24 mouse cellular contexts compared by ENCODE assay signal in the genomic region with DNA sequence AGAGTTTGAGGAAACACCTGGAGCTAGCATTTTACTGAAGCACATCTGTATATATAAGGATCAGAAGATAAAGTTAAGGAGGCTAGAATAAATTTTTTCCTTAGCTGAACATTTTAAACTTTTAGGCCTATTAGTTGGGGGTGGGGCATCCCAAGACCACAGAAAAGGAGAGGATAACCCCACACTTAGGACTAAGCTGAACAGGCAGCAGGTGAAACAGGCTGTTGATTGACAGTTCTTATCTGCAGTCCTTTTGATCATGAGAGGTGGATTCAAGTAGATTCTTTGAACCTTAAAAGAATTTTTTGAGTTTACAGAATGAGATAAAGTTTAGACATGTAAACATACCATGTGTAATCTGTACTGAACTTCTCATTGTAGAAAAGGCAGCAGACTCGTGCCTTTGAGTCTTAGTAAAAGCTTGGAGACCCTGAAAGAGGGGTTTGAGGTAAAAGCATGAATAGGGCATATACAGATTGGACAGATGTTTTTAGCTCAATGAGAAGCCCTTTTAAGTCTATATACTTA. TPM values are rescaled to one million over a fixed set of nuclear protein-coding genes. Genes with fewer than 3 reads are reported as not detected.
"Had no signal": no experiment of that assay in that cellular context is flagged by ENCODE, and none has a peak within 500 bp of the region (broad histone marks: within the 10 kb centered on the region; RNA-seq: fewer than 3 reads in every experiment).

No protein-coding gene starts in this region.

- H3K4me1 ChIP-seq: megakaryocyte, embryonic 14.5 days had no signal

- H3K4me2 ChIP-seq: liver, embryonic 13.5 days; neural tube, embryonic 12.5 days; neural tube, embryonic 15.5 days had no signal

- H3K9me3 ChIP-seq: liver, embryonic 13.5 days; megakaryocyte, embryonic 14.5 days; neural tube, embryonic 12.5 days; neural tube, embryonic 15.5 days had no signal

- H3K36me3 ChIP-seq: liver, embryonic 13.5 days; midbrain, embryonic 10.5 days; neural tube, embryonic 12.5 days; neural tube, embryonic 15.5 days had no signal

- H3K4me3 ChIP-seq: layer of hippocampus, adult 2 months; liver, embryonic 13.5 days; megakaryocyte, embryonic 14.5 days; midbrain, embryonic 10.5 days; neural tube, embryonic 12.5 days; neural tube, embryonic 15.5 days had no signal

- H3K9ac ChIP-seq: liver, embryonic 13.5 days; neural tube, embryonic 12.5 days; neural tube, embryonic 15.5 days had no signal

- H3K27ac ChIP-seq: kidney, postnatal 0 days; layer of hippocampus, adult 2 months; liver, embryonic 13.5 days; midbrain, embryonic 10.5 days; neural tube, embryonic 12.5 days; neural tube, embryonic 15.5 days; stomach, postnatal 0 days had no signal

- ATAC-seq: inflammation-experienced regulatory T-cells, adult 6 months; intestine, embryonic 16.5 days had no signal

- DNase-seq: kidney, adult 18-20 months; kidney, postnatal 25 days; layer of hippocampus, adult 9-11 months; liver, embryonic 13.5 days; midbrain, embryonic 14.5 days; right cerebral cortex, adult 18-20 months; right cerebral cortex, postnatal 14 days; right cerebral cortex, postnatal 4 days had no signal

RNA-seq across cellular contexts. Expression of a gene that starts 2.0 kb away (rescaled TPM):
- polyA plus RNA-seq: kidney, embryonic 14.5 days; kidney, postnatal 0 days; limb, embryonic 11.5 days; limb, embryonic 14.5 days; liver, adult 2 months; liver, embryonic 13.5 days; liver, embryonic 16.5 days; midbrain, embryonic 14.5 days; neural tube, embryonic 15.5 days; urinary bladder, adult 2 months had no signal

RNA-seq across cellular contexts. Expression of a gene that starts 19.7 kb away (rescaled TPM):
- polyA plus RNA-seq: kidney, embryonic 14.5 days; kidney, postnatal 0 days; limb, embryonic 11.5 days; limb, embryonic 14.5 days; liver, adult 2 months; liver, embryonic 13.5 days; midbrain, embryonic 10.5 days; midbrain, embryonic 14.5 days; neural tube, embryonic 12.5 days; neural tube, embryonic 15.5 days; stomach, embryonic 14.5 days; stomach, postnatal 0 days had no signal

RNA-seq across cellular contexts. Expression of a gene that starts 41.1 kb away (rescaled TPM):
- polyA plus RNA-seq: kidney, embryonic 14.5 days; kidney, postnatal 0 days; limb, embryonic 11.5 days; limb, embryonic 14.5 days; liver, adult 2 months; liver, embryonic 13.5 days; liver, embryonic 16.5 days; midbrain, embryonic 10.5 days; midbrain, embryonic 14.5 days; neural tube, embryonic 12.5 days; neural tube, embryonic 15.5 days; stomach, embryonic 14.5 days; stomach, postnatal 0 days; urinary bladder, adult 2 months had no signal

RNA-seq across cellular contexts. Expression of a gene that starts 48.9 kb away (rescaled TPM):
- polyA plus RNA-seq: kidney, embryonic 14.5 days; kidney, postnatal 0 days; limb, embryonic 11.5 days; limb, embryonic 14.5 days; liver, embryonic 13.5 days; liver, embryonic 16.5 days; midbrain, embryonic 10.5 days; midbrain, embryonic 14.5 days; neural tube, embryonic 12.5 days; neural tube, embryonic 15.5 days; stomach, embryonic 14.5 days; stomach, postnatal 0 days had no signal
